Mouse (Mus musculus) yolk sac, embryonic 10.5 days (tissue): ENCODE data around the gene Mthfd1.
"Not testable (repeated sequence)": the region's sequence is repeated elsewhere in the genome, so short reads cannot be mapped to it uniquely, and the experiment has no call there.

Experiments used
- DNase-seq: peaks from one replicate; pipeline ENCODE4 v3.0.0-alpha.2; 2017; ENCODE audit warnings: low spot score

The Mthfd1 gene

GRCm38 (mm10) chr12:76254725-76255498 lies at the start of gene Mthfd1:
TSS of gene Mthfd1 (plus strand) at chr12:76255298.
- DNase-seq = peak; percentile 97

GRCm38 (mm10) chr12:76209429-76209974 lies 45.6 kb upstream of the Mthfd1 start:
- no peak for DNase-seq

GRCm38 (mm10) chr12:76215121-76215520 lies 40.0 kb upstream of the Mthfd1 start:
- DNase-seq = no peak

GRCm38 (mm10) chr12:76216716-76217115 lies 38.4 kb upstream of the Mthfd1 start:
- no peak for DNase-seq

- not testable (repeated sequence) for DNase-seq
These were observed 33.0 kb upstream of the Mthfd1 start for GRCm38 (mm10) chr12:76222104-76222503.

GRCm38 (mm10) chr12:76230644-76231043 lies 24.5 kb upstream of the Mthfd1 start:
- DNase-seq = no peak

- DNase-seq = no peak
These were observed 19.8 kb upstream of the Mthfd1 start for GRCm38 (mm10) chr12:76235253-76235652.

GRCm38 (mm10) chr12:76239145-76239838 lies 15.8 kb upstream of the Mthfd1 start:
- no peak for DNase-seq

GRCm38 (mm10) chr12:76239839-76240571 lies 15.1 kb upstream of the Mthfd1 start:
- peak; percentile 24 for DNase-seq

- DNase-seq = no peak
These were observed 14.4 kb upstream of the Mthfd1 start for GRCm38 (mm10) chr12:76240670-76241069.

- DNase-seq = no peak
These were observed 14.0 kb upstream of the Mthfd1 start for GRCm38 (mm10) chr12:76241084-76241483.

GRCm38 (mm10) chr12:76241833-76242232 lies 13.3 kb upstream of the Mthfd1 start:
- DNase-seq = no peak

- no peak for DNase-seq
These were observed 10.1 kb upstream of the Mthfd1 start for GRCm38 (mm10) chr12:76244981-76245380.

GRCm38 (mm10) chr12:76246646-76247045 lies 8.5 kb upstream of the Mthfd1 start, which contains the start of gene Tex21:
TSS of gene Tex21 (minus strand) at chr12:76246746.
- no peak for DNase-seq

GRCm38 (mm10) chr12:76253090-76253489 lies 2.0 kb upstream of the Mthfd1 start:
- DNase-seq = no peak

- no peak for DNase-seq
These were observed 1.5 kb upstream of the Mthfd1 start for GRCm38 (mm10) chr12:76253591-76253990.

GRCm38 (mm10) chr12:76253991-76254390 lies 1.1 kb upstream of the Mthfd1 start:
- no peak for DNase-seq

GRCm38 (mm10) chr12:76255499-76255875 lies 389 bp downstream of the Mthfd1 start:
- DNase-seq = no peak

GRCm38 (mm10) chr12:76256114-76256843 lies 1.2 kb downstream of the Mthfd1 start:
- peak; percentile 64 for DNase-seq

- no peak for DNase-seq
These were observed 5.6 kb downstream of the Mthfd1 start for GRCm38 (mm10) chr12:76260673-76261072.

GRCm38 (mm10) chr12:76261556-76261955 lies 6.5 kb downstream of the Mthfd1 start:
- no peak for DNase-seq

GRCm38 (mm10) chr12:76262918-76263317 lies 7.8 kb downstream of the Mthfd1 start:
- peak; percentile 63 for DNase-seq
